Mouse (Mus musculus) forebrain, postnatal 0 days (tissue): ENCODE results near the gene Vps11. TPM values are rescaled to one million over a fixed set of nuclear protein-coding genes. Genes with fewer than 3 reads are reported as not detected.
"Not testable (repeated sequence)": the region's sequence is repeated elsewhere in the genome, so short reads cannot be mapped to it uniquely, and the experiment has no call there.

ENCODE experiments used
- ATAC-seq: fragments of 200-750 bp; cut with Nextera tagmentation; 2 replicates; pipeline ENCODE4 v1.8.0; 2017; ENCODE audit warnings: mild to moderate bottlenecking, moderate library complexity
- DNase-seq: peaks from one replicate; pipeline ENCODE4 v3.0.0-alpha.2; 2015
- H3K27ac ChIP-seq: fragments of 300-500 bp; sonication (generic); 2 replicates; pipeline ENCODE4 v1.5.1; 2014; ENCODE audit warnings: low read depth, mild to moderate bottlenecking, antibody characterized with exemption, low read length, moderate library complexity, mixed read lengths
- H3K27me3 ChIP-seq: fragments of 300-500 bp; sonication (generic); 2 replicates; pipeline ENCODE4 v1.6.1; 2014; ENCODE audit warnings: mild to moderate bottlenecking, low read length, mixed read lengths; ENCODE audit not compliant: insufficient read depth
- H3K36me3 ChIP-seq: fragments of 300-500 bp; sonication (generic); 2 replicates; pipeline ENCODE4 v1.6.1; 2014; ENCODE audit warnings: mild to moderate bottlenecking, moderate library complexity; ENCODE audit not compliant: insufficient read depth
- H3K4me1 ChIP-seq: fragments of 300-500 bp; sonication (generic); 2 replicates; pipeline ENCODE4 v1.6.1; 2014; ENCODE audit warnings: antibody characterized with exemption; ENCODE audit not compliant: insufficient read depth
- H3K4me2 ChIP-seq: fragments of 300-500 bp; sonication (generic); 2 replicates; pipeline ENCODE4 v1.6.1; 2014; ENCODE audit warnings: low read depth, mild to moderate bottlenecking, moderate library complexity
- H3K4me3 ChIP-seq: fragments of 300-500 bp; sonication (generic); 2 replicates; pipeline ENCODE4 v1.5.1; 2014; ENCODE audit warnings: low read depth, low read length, mixed read lengths
- H3K9ac ChIP-seq: fragments of 300-500 bp; sonication (generic); 2 replicates; pipeline ENCODE4 v1.6.1; 2014; ENCODE audit warnings: mild to moderate bottlenecking
- H3K9me3 ChIP-seq: fragments of 300-500 bp; sonication (generic); 2 replicates; pipeline ENCODE4 v1.6.1; 2016; ENCODE audit warnings: low read length
- CTCF ChIP-seq: sonication (generic); IDR thresholded peaks from 2 replicates; pipeline ENCODE4 v1.5.1; 2016; ENCODE audit warnings: antibody characterized with exemption, control low read depth, low read depth
- WGBS: fragments of 180-500 bp; shearing (Covaris S2); extraction: QIAGEN DNeasy Blood & Tissue Kit; methylation state at CpG from one replicate; pipeline ENCODE4 v1.1.7; 2014; 5-methylcytosine and 5-hydroxymethylcytosine counted together
- polyA plus RNA-seq: library from polyadenylated mRNA; unstranded; fragments of >200 nt; fragmentation: Nextera tagmentation; extraction: Ambion mirVana; gene quantifications from 2 replicates; pipeline ENCODE4 v1.2.1, GENCODE M21; 2015
- total RNA-seq: library from RNA; depleted of rRNA; stranded (reverse); fragments of >200 nt; gene quantifications from 2 replicates; pipeline ENCODE4 v1.2.3, GENCODE M21; 2014

Gene Vps11
- total and polyA plus RNA-seq, 2 experiments from 2014 or later, result 39.1 to 39.9 TPM

DNA sequence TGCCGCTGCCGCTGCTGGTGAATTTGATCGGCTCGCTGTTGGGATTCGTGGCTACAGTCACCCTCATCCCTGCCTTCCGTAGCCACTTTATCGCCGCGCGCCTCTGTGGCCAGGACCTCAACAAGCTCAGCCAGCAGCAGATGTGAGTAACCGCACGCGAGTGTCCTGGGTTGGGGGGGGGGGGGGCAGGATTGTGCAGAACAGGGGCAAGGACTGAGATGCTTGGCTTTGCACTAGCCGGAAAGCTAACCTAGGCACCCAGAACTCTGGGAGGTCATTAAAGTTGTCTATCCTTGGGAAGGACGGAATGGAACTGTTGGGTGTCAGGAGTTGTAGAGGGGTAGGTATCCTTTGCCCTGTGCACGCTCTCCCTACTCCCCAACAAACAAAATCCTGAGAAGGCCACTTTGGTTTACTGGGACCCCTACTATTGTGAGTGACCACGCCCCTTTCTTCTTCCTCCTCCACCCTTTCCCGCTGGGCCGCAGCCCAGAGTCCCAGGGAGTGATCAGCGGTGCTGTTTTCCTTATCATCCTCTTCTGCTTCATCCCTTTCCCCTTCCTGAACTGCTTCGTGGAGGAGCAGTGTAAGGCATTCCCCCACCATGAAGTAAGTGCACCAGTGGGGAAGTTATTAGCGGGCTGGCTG lies 34.3 kb downstream of the Vps11 start:
- peaks cover 17% of the 10 kb centered on the region for H3K36me3 ChIP-seq
- peak overlapping the region; percentile 87 for H3K27ac ChIP-seq
- TF ChIP-seq CTCF, result no peak
- under 1% methylated on average over 22 of the region's 22 CpGs for WGBS
- 0 out of 2 replicates have a peak, but pooled peaks cover 11% of the 10 kb centered on the region for H3K4me1 ChIP-seq
- H3K4me2 ChIP-seq, result peak overlapping the region; percentile 85
- DNase-seq (no peak), ATAC-seq (no peak)
- H3K9ac ChIP-seq, result peak overlapping the region; percentile 76
- H3K9me3 ChIP-seq, result no peaks in the 10 kb centered on the region
- H3K27me3 ChIP-seq, result no peaks in the 10 kb centered on the region
- peak overlapping the region; percentile 79 for H3K4me3 ChIP-seq

DNA sequence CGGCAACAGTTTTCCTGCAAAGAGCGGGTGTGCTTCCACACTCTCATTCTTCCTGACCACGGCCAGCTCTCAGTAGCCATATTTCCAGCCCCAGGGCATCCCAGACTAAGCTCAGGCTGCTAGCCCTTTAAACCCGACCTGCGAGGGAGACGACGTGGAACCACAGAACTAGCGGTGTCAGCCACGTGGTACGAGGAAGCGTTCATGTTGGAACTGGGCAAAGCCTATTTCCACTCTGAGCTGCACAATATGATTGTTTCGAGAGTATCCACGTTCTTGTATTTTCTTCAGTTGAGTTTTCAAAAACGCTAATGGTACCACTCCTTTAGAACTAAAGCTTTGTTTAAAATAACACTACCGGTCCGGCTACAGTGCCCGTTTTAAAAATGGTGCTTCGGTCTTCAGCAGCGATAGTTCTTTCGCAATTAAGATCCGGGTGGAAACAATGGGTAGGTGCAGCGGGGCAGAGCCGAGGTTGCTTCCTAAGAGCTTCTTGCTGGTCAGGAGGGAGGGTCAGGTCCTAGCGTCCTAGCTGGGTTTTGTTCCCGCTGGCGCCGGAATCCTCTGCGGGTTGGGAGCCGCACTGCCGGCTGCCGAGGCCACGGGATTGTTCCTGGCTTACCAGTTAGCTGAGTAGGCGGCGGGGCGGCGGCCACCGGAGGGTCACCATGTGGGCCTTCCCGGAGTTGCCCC lies 35.0 kb downstream of the Vps11 start:
- ATAC-seq (peak; percentile 98), DNase-seq (peak; percentile 91)
- Histone ChIP-seq H3K4me3 (peak overlapping the region; percentile 79), H3K4me1 (0 out of 2 replicates have a peak, but pooled peaks cover 11% of the 10 kb centered on the region), H3K36me3 (peaks cover 17% of the 10 kb centered on the region), H3K9me3 (no peaks in the 10 kb centered on the region), H3K4me2 (peak overlapping the region; percentile 85), H3K9ac (peak overlapping the region; percentile 76), H3K27ac (peak overlapping the region; percentile 87), H3K27me3 (no peaks in the 10 kb centered on the region)
- no peak; the same call in 1 of the 2 replicates for TF ChIP-seq CTCF
- WGBS, result under 1% methylated on average over 38 of the region's 38 CpGs

DNA sequence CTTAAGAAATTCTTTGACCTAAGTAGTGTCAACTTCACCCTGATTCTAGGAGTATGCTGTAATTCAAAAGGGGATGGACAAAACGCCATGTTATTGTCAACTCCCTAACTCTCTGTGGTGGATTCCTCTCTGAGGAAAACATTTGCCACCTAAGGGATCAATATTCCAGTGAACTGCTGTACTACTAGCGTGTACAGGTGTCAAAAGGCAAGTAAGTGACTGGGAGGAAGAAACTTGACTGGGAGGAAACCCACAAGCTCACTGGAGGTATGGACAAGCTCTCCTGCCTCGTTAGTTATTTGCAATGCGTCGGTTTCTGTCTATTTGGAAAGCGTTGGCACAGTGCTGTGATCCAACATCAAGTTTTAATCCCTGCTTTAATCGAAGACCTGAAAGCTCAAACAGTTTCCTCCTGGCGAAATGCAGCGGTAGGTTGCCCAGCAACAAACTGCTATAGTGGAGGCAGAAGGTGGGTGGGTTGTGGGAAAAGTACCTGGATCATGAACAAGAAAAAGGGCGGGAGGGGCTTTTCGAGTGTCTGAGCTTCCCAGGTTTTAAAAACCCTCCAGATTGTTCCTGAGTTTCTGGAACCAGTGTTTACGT lies 35.6 kb downstream of the Vps11 start, which contains the start of gene Dpagt1:
Gene Dpagt1 (plus strand): TSS at position 252 of the 603 bp plus-strand sequence.
- no peaks in the 10 kb centered on the region for H3K27me3 ChIP-seq
- ATAC-seq, result peak; percentile 71
- 2% methylated on average over 12 of the region's 12 CpGs for WGBS
- peak within 1 kb of the TSS; percentile 79 for H3K4me3 ChIP-seq
- no peak for TF ChIP-seq CTCF
- peak within 1 kb of the TSS; percentile 85 for H3K4me2 ChIP-seq
- H3K36me3 ChIP-seq, result peaks cover 17% of the 10 kb centered on the region; the same call in 1 of the 2 replicates
- no peaks in the 10 kb centered on the region for H3K9me3 ChIP-seq
- peak within 1 kb of the TSS; percentile 87 for H3K27ac ChIP-seq
- 0 out of 2 replicates have a peak, but pooled peaks cover 11% of the 10 kb centered on the region for H3K4me1 ChIP-seq
- peak within 1 kb of the TSS; percentile 76 for H3K9ac ChIP-seq
- DNase-seq, result no peak

DNA sequence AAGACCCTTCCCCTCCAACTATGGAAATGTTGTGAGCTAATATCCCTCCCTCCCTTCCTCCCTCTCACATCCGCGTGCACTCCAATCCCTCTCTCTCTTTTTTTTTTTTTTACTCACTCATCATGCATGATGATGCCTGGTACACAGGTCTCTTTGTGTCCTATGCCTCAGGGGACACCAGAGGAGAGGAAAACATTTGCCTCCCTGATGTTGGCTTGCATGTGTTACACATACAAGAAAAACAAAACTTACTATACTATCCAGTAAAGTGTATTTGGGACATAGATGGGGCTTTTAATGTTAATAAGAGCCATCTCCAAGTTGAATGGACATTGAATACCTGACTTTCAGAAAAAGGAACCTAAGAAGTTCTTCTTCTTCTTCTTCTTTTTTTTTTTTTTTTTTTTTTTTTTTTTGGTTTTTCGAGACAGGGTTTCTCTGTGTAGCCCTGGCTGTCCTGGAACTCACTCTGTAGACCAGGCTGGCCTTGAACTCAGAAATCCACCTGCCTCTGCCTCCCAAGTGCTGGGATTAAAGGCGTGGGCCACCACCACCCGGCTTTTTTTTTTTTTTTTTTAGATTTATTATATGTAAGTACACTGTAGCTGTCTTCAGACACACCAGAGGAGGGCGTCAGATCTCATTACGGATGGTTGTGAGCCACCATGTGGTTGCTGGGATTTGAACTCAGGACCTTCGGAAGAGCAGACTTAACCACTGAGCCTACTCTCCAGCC lies 36.3 kb downstream of the Vps11 start:
- DNase-seq, H3K9me3 ChIP-seq, H3K27me3 ChIP-seq, H3K27ac ChIP-seq, ATAC-seq: not testable (repeated sequence)
- Histone ChIP-seq H3K4me2 (peak overlapping the region; percentile 85), H3K4me1 (0 out of 2 replicates have a peak, but pooled peaks cover 11% of the 10 kb centered on the region), H3K36me3 (peaks cover 12% of the 10 kb centered on the region; the same call in 1 of the 2 replicates), H3K4me3 (peak overlapping the region; percentile 79), H3K9ac (0 out of 2 replicates have a peak overlapping the region, but pooled peaks have one; percentile 76)
- WGBS, result 72% methylated on average over 7 of the region's 8 CpGs

DNA sequence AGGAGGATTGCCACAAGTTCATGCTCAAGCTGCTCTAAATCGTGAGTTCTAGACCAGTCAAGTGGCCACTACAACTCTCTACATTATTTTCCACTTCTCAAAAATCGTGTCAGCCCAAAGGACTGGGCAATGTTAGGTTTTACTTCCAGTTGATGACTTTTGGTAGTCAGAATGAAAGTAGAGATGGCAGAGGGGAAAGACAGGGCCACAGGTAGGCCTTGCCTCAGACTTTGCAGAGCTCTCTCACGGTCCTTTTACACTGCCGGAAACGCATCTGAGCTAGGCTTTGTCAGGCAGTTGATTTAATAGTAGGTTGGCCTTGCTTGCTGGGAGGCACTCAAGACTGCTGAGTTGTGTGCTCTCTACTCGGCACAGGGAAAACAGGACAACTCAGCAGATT lies 37.3 kb downstream of the Vps11 start:
- DNase-seq (no peak), ATAC-seq (no peak)
- WGBS, result 83% methylated on average over 6 of the region's 6 CpGs
- Histone ChIP-seq H3K4me1 (peaks cover 13% of the 10 kb centered on the region; the same call in 1 of the 2 replicates), H3K9ac (no peak overlapping the region), H3K4me2 (no peak overlapping the region), H3K4me3 (no peak overlapping the region), H3K27ac (no peak overlapping the region), H3K36me3 (peaks cover 4% of the 10 kb centered on the region; the same call in 1 of the 2 replicates), H3K27me3 (no peaks in the 10 kb centered on the region), H3K9me3 (no peaks in the 10 kb centered on the region)
- no peak for TF ChIP-seq CTCF

DNA sequence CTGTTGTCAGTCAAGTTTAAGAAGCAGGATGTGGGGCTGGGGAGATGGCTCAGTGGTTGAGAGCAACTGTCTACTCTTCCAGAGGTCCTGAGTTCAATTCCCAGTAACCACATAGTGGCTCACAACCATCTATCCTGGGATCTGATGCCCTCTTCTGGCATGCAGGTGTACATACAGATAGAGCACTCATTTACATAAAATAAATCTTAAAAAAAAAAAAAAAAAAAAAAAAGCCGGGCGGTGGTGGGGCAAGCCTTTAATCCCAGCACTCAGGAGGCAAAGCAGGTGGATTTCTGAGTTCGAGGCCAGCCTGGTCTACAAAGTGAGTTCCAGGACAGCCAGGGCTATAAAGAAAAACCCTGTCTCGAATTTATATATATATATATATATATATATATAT lies 37.8 kb downstream of the Vps11 start:
- H3K36me3 ChIP-seq, H3K9me3 ChIP-seq, H3K4me2 ChIP-seq, H3K27me3 ChIP-seq, H3K27ac ChIP-seq, H3K9ac ChIP-seq, DNase-seq, ATAC-seq, H3K4me3 ChIP-seq: not testable (repeated sequence)
- H3K4me1 ChIP-seq, result peaks cover 17% of the 10 kb centered on the region
- 70% methylated on average over 4 of the region's 4 CpGs for WGBS
